Mouse (Mus musculus) left cerebral cortex, adult 11 months (tissue): ENCODE data around the gene Kcnj15.

Source experiments
- DNase-seq: peaks from one replicate; pipeline ENCODE4 v3.0.0; 2022; ENCODE audit warnings: low spot score

The Kcnj15 gene

GRCm38 (mm10) chr16:95257266-95257894 lies at the start of gene Kcnj15:
Gene Kcnj15 (plus strand): TSS chr16:95257558.
- no peak for DNase-seq

DNA sequence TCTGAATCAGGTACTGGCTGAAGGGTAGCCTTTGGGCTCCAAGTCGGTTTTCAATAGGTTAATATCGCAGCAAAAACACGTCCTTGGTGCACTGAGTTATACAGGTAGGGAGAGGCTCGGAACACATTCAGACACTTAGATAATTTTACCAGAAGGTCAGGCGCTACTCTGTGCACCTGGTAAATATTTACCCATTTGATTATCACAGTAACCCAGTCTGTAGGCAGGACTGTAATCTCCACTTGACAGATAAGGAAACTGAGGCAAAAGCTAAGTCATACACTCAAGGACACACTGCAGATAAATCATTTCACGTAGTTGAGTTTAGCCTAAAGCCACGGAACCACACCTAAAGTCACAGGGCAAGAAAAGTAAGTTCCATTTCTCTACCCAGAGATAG lies 49.1 kb upstream of the Kcnj15 start:
- DNase-seq: no peak

GRCm38 (mm10) chr16:95209011-95209466 lies 48.3 kb upstream of the Kcnj15 start:
- DNase-seq: no peak

DNA sequence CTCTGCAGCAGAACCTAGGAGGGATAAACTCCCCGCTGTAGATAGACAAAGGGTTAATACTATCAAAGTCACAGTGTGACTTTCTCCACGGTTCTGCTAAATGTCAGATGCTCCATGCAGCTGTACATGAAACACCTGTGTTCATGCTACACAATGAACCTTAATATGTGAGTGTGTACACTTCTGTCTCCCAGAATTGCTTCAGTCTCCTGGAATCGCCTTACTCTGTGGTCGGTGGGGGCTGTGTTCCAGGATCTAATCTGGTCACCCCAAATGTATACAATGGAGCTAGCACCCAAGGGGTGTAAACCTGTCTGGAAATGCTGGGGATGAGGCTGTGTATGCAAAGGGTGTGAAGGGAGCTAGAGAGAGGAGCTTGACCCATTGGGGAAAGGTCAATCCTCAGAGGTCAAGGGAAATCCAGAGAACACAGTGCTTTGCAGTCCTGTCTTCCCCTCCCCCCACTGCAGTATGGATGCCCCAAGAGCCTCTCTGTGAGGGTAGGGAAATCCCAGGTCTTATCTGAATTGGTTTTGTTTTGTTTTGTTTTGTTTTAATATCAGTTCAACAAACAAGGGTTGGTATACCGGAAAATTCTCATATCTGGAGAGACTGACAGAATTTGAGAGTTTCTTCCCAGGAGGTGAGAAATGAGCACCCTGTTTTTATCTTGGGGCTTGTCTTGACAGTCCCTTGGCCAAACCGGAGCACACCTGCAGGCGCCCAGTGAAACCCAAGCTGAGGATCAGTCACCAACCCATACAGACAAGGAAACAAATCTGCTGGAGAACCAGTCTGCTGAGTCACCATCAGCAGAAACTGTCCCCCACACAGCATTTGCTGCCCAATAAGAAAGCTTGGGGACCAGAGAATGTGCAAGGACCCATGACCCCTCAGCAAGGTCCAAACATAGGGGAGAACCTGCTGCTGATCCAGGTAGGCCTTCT lies 42.8 kb upstream of the Kcnj15 start:
- DNase-seq: no peak

DNA sequence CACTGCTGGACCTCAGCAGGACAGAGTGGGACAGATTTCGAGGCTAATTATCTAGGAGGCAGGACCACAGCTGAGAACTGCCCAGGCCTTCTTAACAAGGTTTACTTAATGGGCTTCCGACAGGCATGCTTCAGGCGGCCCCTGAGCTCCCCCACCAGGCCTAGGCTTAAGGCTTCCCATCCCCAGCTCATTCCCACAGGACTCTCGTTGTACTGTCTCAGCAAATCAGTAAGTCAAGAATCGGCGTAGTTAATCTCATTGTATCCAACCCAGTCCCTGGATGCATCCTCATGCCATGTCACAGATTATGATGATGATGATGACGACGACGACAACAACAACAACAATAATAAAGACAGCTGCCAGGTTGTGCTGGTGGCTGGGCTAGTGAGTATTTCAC lies 41.6 kb upstream of the Kcnj15 start:
- DNase-seq: no peak

DNA sequence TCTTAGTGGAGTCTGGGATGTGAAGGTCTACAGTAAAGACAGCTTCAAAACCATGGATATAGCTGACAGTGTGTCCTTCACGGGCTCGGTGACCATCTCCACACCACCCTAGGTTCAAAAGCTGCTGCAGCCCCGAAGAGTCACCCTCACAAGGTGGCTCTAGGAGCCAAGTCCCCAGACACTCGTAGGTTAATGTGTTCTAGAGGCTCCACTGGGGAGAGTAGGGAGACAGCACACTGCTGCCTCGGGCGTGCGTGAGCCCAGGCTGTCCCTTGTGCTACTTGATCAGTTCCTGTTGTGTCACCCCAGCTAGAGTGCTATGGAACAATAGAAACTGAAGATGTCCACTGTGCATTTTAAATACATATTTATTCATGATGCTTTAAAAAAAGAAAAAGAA lies 41.0 kb upstream of the Kcnj15 start:
- DNase-seq: no peak

GRCm38 (mm10) chr16:95216824-95217223 lies 40.5 kb upstream of the Kcnj15 start:
- DNase-seq: no peak

DNA sequence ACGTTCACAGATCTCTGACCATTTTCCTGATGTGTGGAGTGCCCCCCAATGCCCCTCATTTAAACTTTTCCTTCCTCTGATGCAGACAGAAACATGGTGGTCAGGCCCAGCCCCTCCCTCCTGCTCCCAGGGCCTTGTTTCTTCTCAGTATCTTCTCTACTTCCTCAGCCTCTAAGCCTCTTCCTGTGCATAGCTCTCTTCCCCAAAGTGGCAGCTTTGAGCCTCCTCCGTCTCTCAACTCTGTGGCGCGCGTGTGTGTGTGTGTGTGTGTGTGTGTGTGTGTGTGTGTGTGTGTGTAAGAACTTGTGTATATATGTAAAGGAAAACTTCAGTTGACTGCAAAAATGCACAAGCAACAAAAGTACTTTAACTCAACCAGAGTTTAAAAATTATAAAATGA lies 38.6 kb upstream of the Kcnj15 start:
- DNase-seq: no peak

DNA sequence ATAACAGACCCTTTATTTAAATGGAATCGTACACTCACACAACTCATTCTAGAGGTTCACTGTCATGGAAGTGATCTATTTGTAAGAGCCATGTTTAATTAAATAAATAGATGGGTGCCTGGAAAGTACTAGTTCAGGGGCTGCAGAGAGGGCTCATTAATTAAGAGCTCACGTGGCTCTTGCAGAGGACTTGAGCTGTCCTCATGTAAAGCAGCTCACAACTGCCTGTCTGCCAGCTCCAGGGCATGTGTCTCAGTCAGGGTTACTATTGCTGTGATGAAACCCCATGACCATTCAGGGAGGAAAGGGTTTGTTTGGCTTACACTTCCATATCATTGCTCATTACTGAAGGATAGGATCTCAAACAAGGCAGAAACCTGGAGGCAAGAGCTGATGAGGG lies 37.9 kb upstream of the Kcnj15 start:
- DNase-seq: no peak

DNA sequence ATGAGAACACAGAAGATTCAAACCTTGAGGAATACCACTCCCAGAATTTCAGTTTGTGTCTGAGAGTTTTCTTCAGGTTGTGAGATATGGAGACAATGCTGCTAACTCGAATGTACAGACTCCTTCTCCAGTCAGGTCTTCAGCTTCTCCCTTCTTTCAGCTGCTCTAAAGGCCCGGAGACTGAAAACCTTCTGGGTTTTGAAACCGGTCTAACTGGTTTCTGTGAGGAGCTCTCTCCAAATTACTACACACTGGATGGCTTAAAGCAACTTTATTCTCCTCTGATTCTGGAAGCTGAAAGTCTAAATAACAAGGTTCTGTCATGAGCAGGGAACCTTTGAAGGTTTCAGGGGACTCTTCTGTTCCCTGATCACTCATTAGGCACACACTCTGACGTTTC lies 36.3 kb upstream of the Kcnj15 start:
- no peak for DNase-seq

GRCm38 (mm10) chr16:95222026-95222718 lies 35.2 kb upstream of the Kcnj15 start:
- no peak for DNase-seq

- DNase-seq: no peak
Measured at GRCm38 (mm10) chr16:95223435-95223834, 33.9 kb upstream of the Kcnj15 start.

GRCm38 (mm10) chr16:95225285-95225684 lies 32.1 kb upstream of the Kcnj15 start:
- no peak for DNase-seq

- DNase-seq: no peak
Measured at GRCm38 (mm10) chr16:95231768-95232167, 25.6 kb upstream of the Kcnj15 start.

DNA sequence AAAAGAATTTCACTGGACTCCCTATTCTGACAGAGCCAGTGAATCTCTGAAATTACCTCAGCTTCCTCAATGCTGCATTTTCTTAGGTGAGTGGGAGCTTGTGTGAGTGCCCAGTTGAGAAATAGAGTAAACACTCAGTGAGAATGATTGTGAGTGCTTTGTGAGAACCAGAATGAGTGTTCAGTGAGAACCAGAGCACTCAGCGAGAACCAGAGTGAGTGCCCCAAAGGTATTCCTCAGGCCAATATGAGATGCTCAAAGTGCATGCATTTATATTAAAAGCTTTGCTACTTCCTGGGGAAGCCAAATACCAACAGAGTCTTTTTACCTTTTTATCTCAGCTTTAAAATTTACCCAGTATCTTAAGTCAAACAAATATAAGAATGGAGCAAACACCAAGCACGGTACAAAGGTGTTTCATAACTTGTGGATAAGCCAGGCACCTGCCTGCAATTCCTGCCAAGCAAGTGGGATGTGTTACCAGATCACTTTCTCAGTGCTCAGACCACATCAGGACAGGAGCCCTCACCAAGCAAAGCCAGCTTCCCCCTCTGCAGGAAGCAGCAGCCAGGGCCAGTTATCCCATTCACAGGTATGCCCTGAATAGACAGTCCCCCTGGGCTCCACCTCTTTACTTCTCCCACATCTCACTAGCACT lies 22.3 kb upstream of the Kcnj15 start:
- DNase-seq: no peak

- no peak for DNase-seq
Measured at GRCm38 (mm10) chr16:95239209-95239925, 18.0 kb upstream of the Kcnj15 start.

DNA sequence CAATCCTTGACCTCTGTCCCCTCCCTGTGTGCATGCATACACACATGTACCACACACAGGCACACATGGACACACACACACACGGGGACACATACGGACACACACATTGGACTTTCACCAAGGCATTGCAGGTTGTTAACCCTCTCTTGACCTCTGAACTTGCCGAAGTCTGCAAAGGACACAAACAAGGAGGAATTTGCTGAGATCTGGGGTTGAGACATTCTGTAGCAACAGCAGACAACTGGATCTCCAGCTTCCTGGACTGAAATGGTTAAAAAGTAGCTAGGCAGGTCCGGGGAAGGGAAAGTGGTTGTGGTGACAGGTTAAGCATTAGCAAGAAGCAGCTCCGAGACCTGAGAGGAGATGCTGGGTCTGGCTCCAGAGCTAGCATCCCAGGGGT lies 16.7 kb upstream of the Kcnj15 start:
- DNase-seq: no peak

- DNase-seq: no peak
Measured at GRCm38 (mm10) chr16:95241581-95241980, 15.8 kb upstream of the Kcnj15 start.

- no peak for DNase-seq
Measured at GRCm38 (mm10) chr16:95242114-95242513, 15.2 kb upstream of the Kcnj15 start.

GRCm38 (mm10) chr16:95243401-95243800 lies 14.0 kb upstream of the Kcnj15 start:
- DNase-seq: no peak

GRCm38 (mm10) chr16:95244626-95245303 lies 12.6 kb upstream of the Kcnj15 start:
- no peak for DNase-seq
